Mouse (Mus musculus) G1E (cell line): Measurements from ENCODE around the gene App.

Experiments
- CTCF ChIP-seq: IDR thresholded peaks from 2 replicates; pipeline ENCODE4 v1.5.1; 2012; ENCODE audit warnings: low read depth, low read length, inconsistent platforms, mixed read lengths
- GATA1 ChIP-seq: IDR thresholded peaks from 2 replicates; pipeline ENCODE4 v1.6.1; 2012; ENCODE audit warnings: borderline replicate concordance, low read length, inconsistent platforms, mixed read lengths

- TF ChIP-seq CTCF (no peak), GATA1 (no peak)
Observed at GRCm38 (mm10) chr16:85150902-85151301, 22.7 kb downstream of the App start.
